Mouse (Mus musculus) bone marrow, adult 2 months (tissue): Measurements from ENCODE around the gene Cdh23.

Experiments used
- CTCF ChIP-seq: fragments of 200-500 bp; IDR thresholded peaks from 2 replicates; pipeline ENCODE4 v1.5.1; 2011; ENCODE audit warnings: low read length, control low read depth; ENCODE audit not compliant: control insufficient read depth, insufficient read depth
- POLR2A ChIP-seq: fragments of 200-500 bp; IDR thresholded peaks from 2 replicates; pipeline ENCODE4 v1.6.1; 2011; ENCODE audit warnings: low read depth, mild to moderate bottlenecking, control low read depth, low read length, borderline replicate concordance; ENCODE audit not compliant: control insufficient read depth

- no peak for TF ChIP-seq POLR2A
- no peak for TF ChIP-seq CTCF
Measured at GRCm38 (mm10) chr10:60310629-60311028, 385.7 kb downstream of the Cdh23 start.
